Mouse (Mus musculus) central nervous system, embryonic 18 days (tissue): ENCODE measurements around the gene Olfr1209. TPM values are rescaled to one million over a fixed set of nuclear protein-coding genes. Genes with fewer than 3 reads are reported as not detected.

Experiments
- polyA plus RNA-seq: library from polyadenylated mRNA; depleted of rRNA; stranded (reverse); fragments of >200 nt; gene quantifications from 2 replicates; pipeline ENCODE4 v1.2.3, GENCODE M21; 2012; rRNA removed

The Olfr1209 gene
- polyA plus RNA-seq = not detected in 2 replicates

GRCm38 (mm10) chr2:88915057-88915456, at the start of gene Olfr1209:
TSS of gene Olfr1209 (minus strand) at chr2:88915157.

GRCm38 (mm10) chr2:88953669-88954068, 38.7 kb upstream of the Olfr1209 start, which contains the start of gene Olfr1212:
TSS of gene Olfr1212 (plus strand) at chr2:88953969.

GRCm38 (mm10) chr2:88938011-88938410, 23.1 kb upstream of the Olfr1209 start, which contains the start of gene Olfr1211:
TSS of gene Olfr1211 (minus strand) at chr2:88938111.

GRCm38 (mm10) chr2:88902211-88902610, 12.7 kb downstream of the Olfr1209 start, which contains the start of gene Olfr1208:
TSS of gene Olfr1208 (minus strand) at chr2:88902311.

GRCm38 (mm10) chr2:88862931-88863330, 52.0 kb downstream of the Olfr1209 start, which contains the start of gene Olfr1206:
TSS of gene Olfr1206 (plus strand) at chr2:88863231.

Other genes starting within 250 kb of the Olfr1209 start
- gene Olfr1193, start 239.5 kb downstream of the Olfr1209 start, polyA plus RNA-seq = not detected in 2 replicates
- not detected in 2 replicates for gene Olfr1195, start 226.0 kb downstream of the Olfr1209 start, polyA plus RNA-seq
- not detected in 2 replicates for gene Olfr1196, start 210.6 kb downstream of the Olfr1209 start, polyA plus RNA-seq
- gene Olfr1197, start 182.8 kb downstream of the Olfr1209 start, polyA plus RNA-seq = not detected in 2 replicates
- gene Olfr1198, start 163.8 kb downstream of the Olfr1209 start, polyA plus RNA-seq = not detected in 2 replicates
- gene Olfr1199, start 154.7 kb downstream of the Olfr1209 start, polyA plus RNA-seq = not detected in 2 replicates
- gene Olfr1200, start 144.7 kb downstream of the Olfr1209 start, polyA plus RNA-seq = not detected in 2 replicates
- gene Olfr1201, start 122.1 kb downstream of the Olfr1209 start, polyA plus RNA-seq = not detected in 2 replicates
- gene Olfr1202, start 100.7 kb downstream of the Olfr1209 start, polyA plus RNA-seq = not detected in 2 replicates
- not detected in 2 replicates for gene Olfr1205, start 85.4 kb downstream of the Olfr1209 start, polyA plus RNA-seq
- gene Olfr1204, start 65.9 kb downstream of the Olfr1209 start, polyA plus RNA-seq = not detected in 2 replicates
- not detected in 2 replicates for gene Olfr1206, start 51.9 kb downstream of the Olfr1209 start, polyA plus RNA-seq
- not detected in 2 replicates for gene Olfr1208, start 12.8 kb downstream of the Olfr1209 start, polyA plus RNA-seq
- not detected in 2 replicates for gene Olfr1211, start 23.0 kb upstream of the Olfr1209 start, polyA plus RNA-seq
- gene Olfr1212, start 38.8 kb upstream of the Olfr1209 start, polyA plus RNA-seq = not detected in 2 replicates
- not detected in 2 replicates for gene Gm13762, start 65.1 kb upstream of the Olfr1209 start, polyA plus RNA-seq
- gene Olfr1214, start 77.5 kb upstream of the Olfr1209 start, polyA plus RNA-seq = not detected in 2 replicates
- gene Olfr1215, start 91.8 kb upstream of the Olfr1209 start, polyA plus RNA-seq = not detected in 2 replicates
- not detected in 2 replicates for gene Olfr1216, start 103.2 kb upstream of the Olfr1209 start, polyA plus RNA-seq
- not detected in 2 replicates for gene Olfr1217, start 116.9 kb upstream of the Olfr1209 start, polyA plus RNA-seq
- gene Olfr1218, start 146.0 kb upstream of the Olfr1209 start, polyA plus RNA-seq = not detected in 2 replicates
- gene Olfr1219, start 168.4 kb upstream of the Olfr1209 start, polyA plus RNA-seq = not detected in 2 replicates
- not detected in 2 replicates for gene Olfr1220, start 191.7 kb upstream of the Olfr1209 start, polyA plus RNA-seq
- not detected in 2 replicates for gene Olfr1221, start 202.1 kb upstream of the Olfr1209 start, polyA plus RNA-seq
- gene Olfr1222, start 217.9 kb upstream of the Olfr1209 start, polyA plus RNA-seq = not detected in 2 replicates
- gene Olfr1223, start 236.4 kb upstream of the Olfr1209 start, polyA plus RNA-seq = not detected in 2 replicates
- not detected in 2 replicates for gene Olfr1224-ps1, start 248.9 kb upstream of the Olfr1209 start, polyA plus RNA-seq